Mouse (Mus musculus): ENCODE measurements around the gene Faf1. TPM values are rescaled to one million over a fixed set of nuclear protein-coding genes. Genes with fewer than 3 reads are reported as not detected.

The Faf1 gene
- polyA plus RNA-seq, 1 experiment from 2014 or later: 16.5 TPM

DNA sequence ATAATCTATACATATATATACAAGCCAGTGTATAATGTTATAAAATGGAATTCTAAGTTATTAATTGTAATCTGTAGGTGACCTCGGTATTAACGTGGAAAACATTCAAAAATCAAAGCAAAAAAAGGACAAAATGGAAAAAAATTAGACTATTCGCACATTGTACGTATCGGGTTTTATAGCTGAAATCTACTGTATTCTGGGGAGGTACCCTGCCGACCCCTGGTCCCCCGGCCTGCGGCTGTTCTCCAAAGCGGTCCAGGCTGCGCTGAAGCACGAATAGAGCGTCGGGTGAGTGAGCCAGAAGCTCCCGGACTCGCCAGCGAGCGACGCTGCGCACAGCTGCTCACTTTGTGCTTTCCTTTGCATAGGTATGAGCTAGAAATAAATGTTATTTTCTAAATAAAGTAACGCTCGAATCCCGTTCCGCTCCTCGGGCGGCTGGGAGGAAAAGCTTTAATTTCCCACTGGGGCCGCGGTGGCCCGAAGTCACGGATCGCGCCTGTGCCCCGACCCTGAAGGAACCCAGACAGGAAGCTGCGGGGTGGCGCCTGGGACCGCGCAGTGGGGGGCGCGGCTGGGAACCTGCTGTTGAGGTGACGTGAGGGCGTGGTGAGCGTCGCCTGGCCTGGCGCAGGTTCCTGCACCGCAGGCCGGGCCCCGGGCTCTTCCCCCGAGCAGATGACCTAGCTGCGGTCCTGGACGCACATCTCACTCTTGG is 307.1 kb downstream of the Faf1 start:
- Histone ChIP-seq H3K27me3 (peaks cover 100% of the 10 kb centered on the region), H3K4me3 (replicated peaks) (no peak overlapping the region), H3K9ac (no peak overlapping the region), H3K36me3 (no peaks in the 10 kb centered on the region), H3K4me1 (replicated peaks) (peaks cover 18% of the 10 kb centered on the region), H3K4me2 (0 out of 2 replicates have a peak overlapping the region, but pooled peaks have one; percentile 3), H3K9me3 (replicated peaks) (no peaks in the 10 kb centered on the region), H3K27ac (no peak overlapping the region)
- no peak for ATAC-seq (ENCODE audit: low read depth)
- WGBS (ENCODE audit: insufficient replicate concordance): 2% methylated on average over 49 of the region's 49 CpGs
- DNase-seq: no peak

DNA sequence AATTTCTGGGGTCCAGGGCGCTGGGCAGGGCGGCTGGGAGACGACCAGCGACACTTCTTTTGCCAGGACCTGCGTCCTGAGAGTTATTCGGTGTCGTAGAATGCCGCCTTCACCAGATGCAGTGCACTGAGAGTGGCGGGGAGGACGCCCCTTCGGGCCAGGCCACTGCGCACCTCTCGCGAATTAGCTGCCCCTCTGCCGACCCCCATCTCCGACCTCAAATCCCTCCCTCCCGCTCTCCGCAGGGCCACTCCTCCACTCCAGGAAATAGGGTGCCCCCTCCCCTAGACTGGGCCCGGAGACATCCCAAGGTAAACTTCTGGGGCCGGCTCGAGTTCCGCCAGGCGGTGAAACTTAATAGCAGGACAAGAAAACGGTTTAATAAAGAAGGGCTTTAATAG is 307.6 kb downstream of the Faf1 start:
- DNase-seq (no peak), ATAC-seq (ENCODE audit: low read depth) (no peak)
- Histone ChIP-seq H3K27me3 (peaks cover 100% of the 10 kb centered on the region), H3K4me2 (0 out of 2 replicates have a peak overlapping the region, but pooled peaks have one; percentile 3), H3K9me3 (replicated peaks) (no peaks in the 10 kb centered on the region), H3K4me1 (replicated peaks) (peaks cover 17% of the 10 kb centered on the region), H3K36me3 (no peaks in the 10 kb centered on the region), H3K27ac (no peak overlapping the region), H3K9ac (no peak overlapping the region), H3K4me3 (replicated peaks) (no peak overlapping the region)
- WGBS (ENCODE audit: insufficient replicate concordance): 2% methylated on average over 24 of the region's 24 CpGs

DNA sequence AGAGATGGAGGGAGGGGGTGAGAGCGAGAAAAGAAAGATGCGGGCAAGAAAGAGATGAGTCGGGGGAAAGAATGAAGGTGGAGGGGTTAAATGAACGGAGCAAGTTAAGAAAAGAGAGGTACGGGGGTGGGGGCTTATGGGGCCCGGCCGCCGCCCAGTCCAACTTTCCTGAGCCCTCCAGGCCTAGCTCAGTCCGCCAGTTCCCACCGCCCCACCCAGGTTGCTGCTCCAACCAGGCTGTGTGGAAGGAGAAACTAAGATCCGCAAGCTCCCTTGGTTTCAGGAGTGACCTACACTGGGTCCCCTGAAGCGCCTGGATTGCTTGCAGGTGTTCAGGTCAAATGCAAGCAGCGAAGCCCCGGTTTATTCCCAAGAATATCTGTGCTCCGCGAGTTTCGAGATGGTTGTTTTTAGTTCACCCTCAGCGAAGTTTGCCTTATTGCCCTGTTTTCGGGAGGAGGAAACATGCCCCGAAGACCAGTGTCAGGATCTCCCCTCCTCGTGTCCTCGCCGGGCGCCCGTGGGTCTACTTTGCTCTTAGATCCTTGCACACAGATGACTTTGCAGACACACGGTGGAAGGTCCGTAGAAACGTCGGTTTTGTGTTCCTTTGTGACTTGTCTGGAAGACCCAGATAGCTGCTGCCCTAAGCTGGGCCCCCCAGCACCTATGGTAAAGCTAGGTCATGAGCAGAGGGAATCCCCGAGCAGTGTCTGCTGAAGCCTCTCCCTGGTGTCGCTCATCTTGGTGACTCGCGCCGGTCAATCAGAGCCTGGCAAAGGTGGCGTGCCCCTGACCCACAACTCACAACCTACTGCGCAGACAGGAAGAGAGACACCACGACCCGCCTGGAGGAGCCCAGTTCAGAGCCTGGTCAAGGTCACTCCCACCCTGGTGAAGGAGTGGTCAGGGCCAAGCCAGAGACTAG is 308.4 kb downstream of the Faf1 start:
- H3K4me3 ChIP-seq (replicated peaks): no peak overlapping the region
- H3K27ac ChIP-seq: no peak overlapping the region
- H3K27me3 ChIP-seq: peaks cover 100% of the 10 kb centered on the region
- no peak for ATAC-seq (ENCODE audit: low read depth)
- H3K9me3 ChIP-seq (replicated peaks): no peaks in the 10 kb centered on the region
- 3% methylated on average over 38 of the region's 38 CpGs for WGBS (ENCODE audit: insufficient replicate concordance)
- no peak overlapping the region for H3K4me2 ChIP-seq
- H3K36me3 ChIP-seq: no peaks in the 10 kb centered on the region
- no peak for DNase-seq
- H3K4me1 ChIP-seq (replicated peaks): peaks cover 17% of the 10 kb centered on the region
- no peak overlapping the region for H3K9ac ChIP-seq

DNA sequence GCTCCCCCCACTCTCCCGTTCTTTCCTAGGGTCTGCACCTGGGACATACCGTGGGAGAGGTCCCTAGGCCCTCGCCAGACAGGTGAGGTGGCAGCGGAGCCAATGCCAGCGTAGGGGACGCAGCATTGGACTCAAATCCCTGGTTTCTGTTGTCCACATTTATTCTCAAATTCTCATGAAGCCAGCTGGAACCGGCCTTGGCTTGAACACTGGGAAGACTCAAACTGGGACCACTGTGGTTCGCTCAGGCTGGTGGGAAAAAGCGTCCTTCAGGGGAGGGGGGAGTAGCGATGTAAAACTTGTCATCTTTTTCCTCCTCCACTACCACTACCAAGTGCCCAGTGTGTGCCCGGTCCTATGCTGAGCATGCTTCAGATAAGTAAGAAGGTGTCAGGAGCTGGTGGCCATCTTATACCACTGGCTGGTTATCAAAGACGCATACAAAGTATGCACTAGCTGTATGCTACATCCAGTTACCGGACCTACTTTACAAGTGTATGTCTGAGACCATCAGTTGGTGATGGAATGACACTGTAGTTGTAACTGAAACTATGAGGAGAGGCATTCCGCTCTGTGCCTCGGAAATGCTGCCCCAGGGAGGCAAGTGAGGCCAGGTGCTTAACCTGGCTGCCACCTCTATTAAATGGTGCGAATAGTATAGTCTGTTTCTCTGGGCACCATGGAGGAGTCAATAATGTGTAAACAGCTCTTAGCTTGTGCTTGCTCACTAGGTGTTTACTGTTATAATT is 309.2 kb downstream of the Faf1 start:
- DNase-seq (no peak), ATAC-seq (ENCODE audit: low read depth) (no peak)
- Histone ChIP-seq H3K27ac (no peak overlapping the region), H3K9me3 (replicated peaks) (no peaks in the 10 kb centered on the region), H3K4me3 (replicated peaks) (no peak overlapping the region), H3K4me1 (replicated peaks) (peaks cover 17% of the 10 kb centered on the region), H3K36me3 (no peaks in the 10 kb centered on the region), H3K4me2 (no peak overlapping the region), H3K27me3 (peaks cover 98% of the 10 kb centered on the region), H3K9ac (no peak overlapping the region)
- WGBS (ENCODE audit: insufficient replicate concordance): 7% methylated on average over 16 of the region's 16 CpGs

DNA sequence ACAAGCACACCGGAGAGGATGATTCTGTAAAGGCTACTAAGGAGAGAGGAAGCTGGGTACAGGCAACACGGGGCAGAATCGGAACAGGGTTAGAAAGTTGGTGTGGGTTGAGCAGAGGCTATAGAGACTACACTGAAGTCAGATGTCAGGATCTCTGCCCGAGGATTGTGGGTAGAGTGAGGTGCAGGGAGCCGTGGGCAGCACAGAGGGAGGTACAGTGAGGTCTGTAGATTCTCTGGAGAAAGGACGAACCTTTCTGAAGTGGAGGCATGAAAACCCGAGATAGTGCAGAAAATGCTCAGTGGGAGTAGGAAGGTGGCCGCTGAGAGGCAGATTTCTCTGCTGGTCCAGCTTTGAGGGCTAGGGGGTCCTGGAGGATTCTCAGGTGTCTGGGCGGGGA is 309.9 kb downstream of the Faf1 start:
- DNase-seq (no peak), ATAC-seq (ENCODE audit: low read depth) (no peak)

DNA sequence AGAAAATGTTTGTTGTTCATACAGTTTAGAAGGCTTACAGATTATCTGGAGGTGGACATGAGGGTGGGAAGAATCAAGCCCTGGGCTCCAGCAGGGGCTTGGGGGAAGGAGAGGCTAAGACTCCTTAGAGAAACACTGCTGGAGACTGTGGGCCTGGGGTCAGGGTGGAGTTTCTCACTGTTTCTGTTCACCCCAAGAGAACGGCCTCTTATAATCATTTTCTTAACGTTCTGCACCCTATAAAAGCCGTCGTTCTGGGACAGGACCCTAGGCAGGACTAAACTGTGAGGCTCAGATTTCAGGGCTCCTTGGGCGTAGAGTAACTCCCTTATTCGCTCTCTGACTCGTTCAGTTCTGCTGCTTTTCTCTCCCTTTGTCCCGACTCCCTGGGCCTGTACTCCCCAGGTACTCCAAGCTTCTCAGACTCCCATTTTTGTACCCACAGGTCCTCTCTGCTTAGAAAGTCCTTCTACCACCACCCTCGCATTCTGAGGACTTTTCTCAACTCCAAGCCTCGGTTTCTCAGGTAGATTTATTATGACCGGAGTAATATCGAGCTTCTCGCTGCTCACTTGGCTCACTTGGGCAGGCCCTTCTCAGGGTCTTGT is 310.5 kb downstream of the Faf1 start:
- no peak overlapping the region for H3K27ac ChIP-seq
- WGBS (ENCODE audit: insufficient replicate concordance): 8% methylated on average over 13 of the region's 13 CpGs
- no peaks in the 10 kb centered on the region for H3K36me3 ChIP-seq
- DNase-seq (no peak), ATAC-seq (ENCODE audit: low read depth) (no peak)
- no peaks in the 10 kb centered on the region for H3K9me3 ChIP-seq (replicated peaks)
- H3K4me1 ChIP-seq (replicated peaks): peaks cover 14% of the 10 kb centered on the region
- peaks cover 93% of the 10 kb centered on the region for H3K27me3 ChIP-seq
- H3K4me3 ChIP-seq (replicated peaks): no peak overlapping the region
- no peak overlapping the region for H3K4me2 ChIP-seq
- H3K9ac ChIP-seq: no peak overlapping the region

More for the DNA sequence above, 309.9 kb downstream of the Faf1 start:
- peaks cover 17% of the 10 kb centered on the region for H3K4me1 ChIP-seq (replicated peaks)
- H3K36me3 ChIP-seq: no peaks in the 10 kb centered on the region
- no peak overlapping the region for H3K4me3 ChIP-seq (replicated peaks)
- no peaks in the 10 kb centered on the region for H3K9me3 ChIP-seq (replicated peaks)
- H3K27me3 ChIP-seq: peaks cover 96% of the 10 kb centered on the region
- no peak overlapping the region for H3K9ac ChIP-seq
- no peak overlapping the region for H3K27ac ChIP-seq
- no peak overlapping the region for H3K4me2 ChIP-seq
- WGBS (ENCODE audit: insufficient replicate concordance): 3% methylated on average over 9 of the region's 9 CpGs

DNA sequence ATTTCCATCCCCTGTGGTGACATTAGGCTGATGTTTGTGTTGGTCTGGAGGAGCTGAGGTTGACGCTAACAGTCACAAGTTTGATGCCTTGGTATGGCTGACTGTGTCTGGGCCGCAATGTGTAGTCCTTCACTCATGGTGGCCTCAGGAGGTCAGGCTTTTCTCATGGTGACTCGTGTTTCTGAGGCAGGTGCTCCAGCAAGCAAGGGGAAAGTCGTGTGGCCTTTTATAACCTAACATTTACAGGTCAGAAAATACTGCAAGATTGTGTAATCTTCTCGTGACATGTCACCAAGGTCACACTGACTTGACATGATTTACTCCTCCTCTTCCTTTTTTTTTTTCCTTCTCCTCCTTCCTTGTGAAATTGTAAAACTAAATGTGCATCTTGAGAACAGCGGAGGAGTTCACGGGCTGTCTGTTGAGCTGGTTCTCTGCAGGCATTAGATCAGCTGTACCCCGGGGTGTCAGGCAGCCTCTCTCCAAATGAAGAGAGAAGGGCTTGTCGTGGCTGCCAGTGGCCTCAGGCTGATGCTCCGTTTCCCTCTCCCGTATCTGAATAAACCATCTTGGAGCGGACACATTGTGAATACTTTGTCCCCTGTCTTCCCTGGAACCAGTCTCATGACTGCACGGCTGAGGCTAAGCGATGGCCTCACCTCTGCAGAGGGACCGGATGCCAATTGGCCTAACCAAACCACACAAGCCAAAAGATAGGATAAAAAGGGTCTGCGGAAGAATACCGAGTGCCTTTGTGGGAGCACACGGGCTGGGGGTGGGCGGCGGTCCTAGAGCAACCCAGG is 311.4 kb downstream of the Faf1 start:
- H3K9me3 ChIP-seq (replicated peaks): no peaks in the 10 kb centered on the region
- no peak for DNase-seq
- no peak overlapping the region for H3K4me2 ChIP-seq
- no peak overlapping the region for H3K4me3 ChIP-seq (replicated peaks)
- no peak overlapping the region for H3K27ac ChIP-seq
- no peak overlapping the region for H3K9ac ChIP-seq
- WGBS (ENCODE audit: insufficient replicate concordance): 4% methylated on average over 20 of the region's 20 CpGs
- H3K36me3 ChIP-seq: no peaks in the 10 kb centered on the region
- peaks cover 93% of the 10 kb centered on the region for H3K27me3 ChIP-seq
- no peak for ATAC-seq (ENCODE audit: low read depth)
- H3K4me1 ChIP-seq (replicated peaks): 0 out of 2 replicates have a peak, but pooled peaks cover 6% of the 10 kb centered on the region

DNA sequence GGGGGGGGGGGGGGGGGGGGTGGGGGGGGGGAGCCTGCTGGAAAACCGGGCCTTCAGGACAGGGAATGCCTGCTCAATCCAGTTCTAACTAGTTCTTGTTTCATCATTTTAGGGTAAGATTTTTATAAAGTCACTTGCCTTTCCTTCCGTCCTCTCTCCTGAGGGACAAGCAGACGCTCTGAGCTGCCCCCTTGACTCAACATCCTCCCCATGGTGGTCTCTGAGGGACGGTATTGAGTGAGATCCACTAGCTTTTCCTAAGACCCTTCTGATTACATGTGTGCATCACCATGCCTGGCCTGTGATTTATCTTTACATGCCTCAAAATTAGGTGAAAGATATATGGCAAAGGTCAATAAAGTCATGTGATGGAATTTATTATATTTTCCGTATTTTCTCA is 312.0 kb downstream of the Faf1 start:
- Histone ChIP-seq H3K9me3 (replicated peaks) (no peaks in the 10 kb centered on the region), H3K27ac (no peak overlapping the region), H3K9ac (no peak overlapping the region), H3K4me2 (no peak overlapping the region), H3K36me3 (no peaks in the 10 kb centered on the region), H3K27me3 (peaks cover 92% of the 10 kb centered on the region), H3K4me1 (replicated peaks) (0 out of 2 replicates have a peak, but pooled peaks cover 5% of the 10 kb centered on the region), H3K4me3 (replicated peaks) (no peak overlapping the region)
- DNase-seq: no peak
- 7% methylated on average over 5 of the region's 5 CpGs for WGBS (ENCODE audit: insufficient replicate concordance)
- no peak for ATAC-seq (ENCODE audit: low read depth)

DNA sequence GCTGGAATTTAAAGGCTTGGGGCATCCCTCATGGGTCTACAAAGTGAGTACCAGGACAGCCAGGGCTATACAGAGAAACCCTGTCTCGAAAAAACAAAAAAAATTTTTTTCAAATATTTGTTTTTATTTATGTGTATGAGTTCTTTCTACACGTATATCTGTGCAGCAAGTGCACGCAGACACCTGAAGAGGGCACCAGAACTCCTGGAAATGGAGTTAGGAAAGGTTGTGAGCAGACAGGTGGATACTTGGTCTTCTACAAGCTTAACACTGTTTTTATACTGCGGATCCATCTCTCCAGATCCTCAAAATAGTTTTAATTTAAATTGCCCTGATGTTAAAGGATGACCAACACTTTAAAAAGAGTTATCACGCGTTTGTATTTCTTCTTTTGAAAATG is 312.8 kb downstream of the Faf1 start:
- Histone ChIP-seq H3K4me1 (replicated peaks) (no peaks in the 10 kb centered on the region), H3K9ac (no peak overlapping the region), H3K4me2 (no peak overlapping the region), H3K27ac (no peak overlapping the region), H3K9me3 (replicated peaks) (no peaks in the 10 kb centered on the region), H3K27me3 (peaks cover 92% of the 10 kb centered on the region), H3K36me3 (no peaks in the 10 kb centered on the region), H3K4me3 (replicated peaks) (no peak overlapping the region)
- ATAC-seq (ENCODE audit: low read depth): no peak
- 26% methylated on average over 6 of the region's 6 CpGs for WGBS (ENCODE audit: insufficient replicate concordance)
- no peak for DNase-seq

DNA sequence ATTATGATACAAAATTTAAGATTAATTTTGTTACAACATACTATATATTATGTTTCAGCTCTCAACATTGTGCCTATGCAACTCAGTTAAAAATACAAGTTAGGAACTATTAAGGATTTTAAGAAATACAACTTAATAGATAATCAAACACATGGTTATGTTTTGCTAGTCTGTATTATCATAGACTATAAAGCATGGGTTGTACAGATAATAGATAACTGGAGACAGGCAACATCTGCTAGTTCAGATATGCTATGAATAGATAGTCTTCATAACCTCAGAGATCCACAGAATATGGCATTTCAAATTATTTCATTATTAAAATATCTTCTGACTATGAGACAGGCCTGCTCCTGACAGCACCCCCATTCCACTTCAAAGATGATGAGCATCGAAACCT is 329.7 kb downstream of the Faf1 start:
- H3K9ac ChIP-seq: no peak overlapping the region
- no peaks in the 10 kb centered on the region for H3K36me3 ChIP-seq
- no peaks in the 10 kb centered on the region for H3K9me3 ChIP-seq (replicated peaks)
- no peak for DNase-seq
- no peaks in the 10 kb centered on the region; the same call in 1 of the 2 replicates for H3K27me3 ChIP-seq
- H3K4me3 ChIP-seq (replicated peaks): no peak overlapping the region
- ATAC-seq (ENCODE audit: low read depth): no peak
- H3K4me1 ChIP-seq (replicated peaks): no peaks in the 10 kb centered on the region
- no peak overlapping the region for H3K4me2 ChIP-seq
- no peak overlapping the region for H3K27ac ChIP-seq
- WGBS (ENCODE audit: insufficient replicate concordance): 76% methylated on average over 1 of the region's 1 CpGs
